11 mouse cellular contexts compared by ENCODE assay signal in genomic region chr5:45292833-45293546, GRCm38 (mm10).
DNase-seq lines count a peak whose midpoint lies in the region; ATAC-seq and TF ChIP-seq lines count a peak whose summit lies in the region.
"Had no signal": no experiment of that assay in that cellular context is flagged by ENCODE, and none has a peak within 500 bp of the region (broad histone marks: within the 10 kb centered on the region; RNA-seq: fewer than 3 reads in every experiment).

No protein-coding gene starts in this region.

- H3K9ac ChIP-seq in forebrain, embryonic 14.5 days (ENCODE audit: low read length) = no peak overlapping the region
- no peak overlapping the region for H3K9ac ChIP-seq in forebrain, embryonic 12.5 days
- H3K9ac ChIP-seq: lung, embryonic 14.5 days had no signal

- 65% methylated on average over 9 of the region's 9 CpGs for WGBS in forebrain, embryonic 14.5 days
- WGBS in forebrain, embryonic 12.5 days = 70% methylated on average over 9 of the region's 9 CpGs

- intact Hi-C loops in left cerebral cortex, postnatal 4 days (cut with DNase I) = no loop called here
- intact Hi-C loops in left cerebral cortex, postnatal 10 days (cut with DNase I) = no loop called here

- no peak for TF ChIP-seq CTCF in brain, embryonic 14.5 days (IDR thresholded peaks at IDR 0.05; ENCODE audit: borderline replicate concordance, extremely low read depth, insufficient read depth, insufficient read length)

- no peak for DNase-seq in forebrain, embryonic 14.5 days (ENCODE audit: low spot score)
- DNase-seq in left cerebral cortex, postnatal 4 days = peak; percentile 15
- no peak for DNase-seq in left cerebral cortex, postnatal 10 days (ENCODE audit: extremely low spot score in 1 of 2, low spot score in 2 of 2)
- peak; percentile 49 for DNase-seq in 3T3-L1 (ENCODE audit: low read depth, low spot score)
- DNase-seq in brain, embryonic 14.5 days (ENCODE audit: low read depth) = peak; percentile 33
- no peak for DNase-seq in urinary bladder, postnatal 10 days (ENCODE audit: low spot score)
- no peak for DNase-seq in embryo, embryonic 10.5 days (ENCODE audit: low spot score)
- DNase-seq: cerebellum, postnatal 25 days had no signal

- no peak overlapping the region for H3K4me3 ChIP-seq in forebrain, embryonic 14.5 days (ENCODE audit: low read depth, low read length)
- no peak overlapping the region for H3K4me3 ChIP-seq in forebrain, embryonic 12.5 days (replicated peaks)
- H3K4me3 ChIP-seq: erythroblast, embryonic 14.5 days had no signal

- no peaks in the 10 kb centered on the region for H3K36me3 ChIP-seq in forebrain, embryonic 14.5 days (ENCODE audit: control insufficient read depth, insufficient read depth, low read length)
- H3K36me3 ChIP-seq in forebrain, embryonic 12.5 days (replicated peaks) = no peaks in the 10 kb centered on the region

- no peaks in the 10 kb centered on the region for H3K4me1 ChIP-seq in forebrain, embryonic 14.5 days (ENCODE audit: control insufficient read depth, insufficient read depth, low read length)
- no peaks in the 10 kb centered on the region for H3K4me1 ChIP-seq in forebrain, embryonic 12.5 days

- no peak overlapping the region for H3K27ac ChIP-seq in forebrain, embryonic 14.5 days (ENCODE audit: low read depth, low read length)
- H3K27ac ChIP-seq in forebrain, embryonic 12.5 days = no peak overlapping the region

- no peaks in the 10 kb centered on the region for H3K9me3 ChIP-seq in forebrain, embryonic 14.5 days (replicated peaks; ENCODE audit: control insufficient read depth, low read length)
- H3K9me3 ChIP-seq in forebrain, embryonic 12.5 days = no peaks in the 10 kb centered on the region

- no peak for TF ChIP-seq POLR2A in brain, embryonic 14.5 days (IDR thresholded peaks at IDR 0.05; ENCODE audit: borderline replicate concordance, extremely low read depth, insufficient read depth, insufficient read length, poor library complexity, severe bottlenecking)

- H3K27me3 ChIP-seq in forebrain, embryonic 14.5 days (replicated peaks; ENCODE audit: control insufficient read depth, insufficient read depth, low read length) = no peaks in the 10 kb centered on the region
- no peaks in the 10 kb centered on the region for H3K27me3 ChIP-seq in forebrain, embryonic 12.5 days

- no peak overlapping the region for H3K4me2 ChIP-seq in forebrain, embryonic 14.5 days (ENCODE audit: low read length)
- no peak overlapping the region for H3K4me2 ChIP-seq in forebrain, embryonic 12.5 days
- H3K4me2 ChIP-seq: lung, embryonic 14.5 days had no signal

- ATAC-seq in forebrain, embryonic 14.5 days = peak; percentile 29; the same call in 1 of the 2 replicates
- no peak for ATAC-seq in forebrain, embryonic 12.5 days (ENCODE audit: low FRiP score)

Comparison
In these comparisons a context has a peak if more than half of its experiments do, and no peak if none do; other contexts are left out.
1. DNase-seq: peak in left cerebral cortex, postnatal 4 days (single experiment), 3T3-L1 (single experiment) and brain, embryonic 14.5 days (single experiment); none in forebrain, embryonic 14.5 days (single experiment), left cerebral cortex, postnatal 10 days (0 of 2), urinary bladder, postnatal 10 days (single experiment) and embryo, embryonic 10.5 days (single experiment).